Mouse (Mus musculus) splenic B cell, adult 2 months (primary cell): Measurements from ENCODE around the gene Hoxd3.

Experiments
- DNase-seq: peaks from one replicate; pipeline ENCODE4 v3.0.0-alpha.2; 2011; ENCODE audit warnings: low read depth, low spot score
- H3K27me3 ChIP-seq: 2 replicates; pipeline ENCODE4 v1.6.1; 2012; ENCODE audit warnings: mild to moderate bottlenecking, low read length, moderate library complexity, mixed read lengths; ENCODE audit not compliant: control insufficient read depth, poor library complexity, insufficient read depth, severe bottlenecking
- H3K36me3 ChIP-seq: 2 replicates; pipeline ENCODE4 v1.6.1; 2012; ENCODE audit warnings: mild to moderate bottlenecking, low read length, moderate library complexity, mixed read lengths; ENCODE audit not compliant: control insufficient read depth, poor library complexity, insufficient read depth, severe bottlenecking

The Hoxd3 gene

DNA sequence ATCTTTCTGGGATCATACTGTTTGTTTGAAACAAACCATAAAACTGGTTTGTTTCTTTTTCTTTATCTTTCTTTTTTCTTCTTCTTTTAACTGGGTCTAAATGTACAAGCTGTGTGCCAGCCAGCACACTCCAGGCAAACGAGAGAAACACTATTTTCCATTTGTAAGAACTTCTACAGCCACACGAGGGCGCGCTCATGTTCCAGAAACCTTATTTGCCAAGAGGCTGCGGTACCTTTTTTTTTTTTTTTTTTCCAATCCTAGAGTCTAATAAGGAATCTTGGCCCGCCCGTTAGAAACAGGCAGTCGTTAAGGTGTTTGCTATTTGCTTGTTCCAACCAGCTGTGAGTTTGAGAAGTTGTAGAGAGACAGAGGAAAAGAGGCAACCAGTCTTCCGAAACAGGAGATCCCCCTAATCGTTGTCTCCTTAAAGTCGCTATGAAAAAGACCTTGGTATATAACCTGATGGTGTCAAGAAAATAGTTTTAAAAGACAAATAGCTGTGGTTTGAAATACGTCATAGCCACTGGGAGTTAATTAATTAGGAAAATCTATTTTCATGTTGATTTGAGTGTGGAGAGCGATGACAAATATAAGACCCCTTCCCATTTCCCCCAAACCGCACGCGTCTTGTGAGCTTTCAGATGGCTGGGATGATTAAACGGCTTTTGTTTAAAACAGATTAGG is 25.3 kb upstream of the Hoxd3 start:
- Histone ChIP-seq H3K36me3 (no peaks in the 10 kb centered on the region), H3K27me3 (peaks cover 6% of the 10 kb centered on the region)
- DNase-seq = peak; percentile 51

DNA sequence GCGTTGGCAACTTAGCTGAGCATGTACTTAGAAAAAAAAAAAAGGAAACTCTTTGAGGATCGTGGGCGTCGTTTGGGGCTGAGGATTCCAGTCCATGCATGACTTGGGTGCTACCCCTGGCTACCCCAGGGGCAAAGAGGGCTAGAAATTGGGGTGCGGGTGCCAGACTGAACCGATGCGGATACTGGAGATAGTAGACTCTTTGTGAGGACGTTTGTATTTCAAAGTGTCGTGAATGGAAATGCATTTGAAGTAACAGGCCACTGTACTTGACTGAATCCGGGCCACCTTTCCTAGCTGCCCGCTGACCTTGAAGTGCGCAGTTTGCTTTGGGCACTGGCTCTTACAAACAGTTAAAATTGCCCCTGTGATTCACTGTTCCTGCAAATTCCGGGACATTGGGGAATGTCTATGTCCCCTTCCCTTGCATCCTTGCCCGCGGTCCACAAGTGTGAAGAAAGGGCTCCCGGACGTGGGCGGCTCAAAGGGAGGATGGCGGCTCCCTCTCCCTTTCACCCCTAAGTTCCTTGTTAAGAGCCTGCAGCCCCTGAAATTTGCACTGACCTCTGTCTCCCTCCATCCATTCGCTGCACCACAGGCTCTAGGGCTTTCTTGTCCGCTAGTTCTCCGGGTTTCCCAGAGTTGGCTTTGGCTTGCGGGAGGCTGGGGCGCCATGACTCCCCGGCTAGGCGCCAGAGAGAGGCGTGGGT is 24.6 kb upstream of the Hoxd3 start:
- Histone ChIP-seq H3K27me3 (peaks cover 6% of the 10 kb centered on the region), H3K36me3 (no peaks in the 10 kb centered on the region)
- DNase-seq = no peak

- H3K36me3 ChIP-seq = no peaks in the 10 kb centered on the region
- peaks cover 3% of the 10 kb centered on the region for H3K27me3 ChIP-seq
These were observed 23.8 kb upstream of the Hoxd3 start for GRCm38 (mm10) chr2:74687698-74688555.

GRCm38 (mm10) chr2:74688795-74689573 is 22.7 kb upstream of the Hoxd3 start:
- no peak for DNase-seq
- H3K27me3 ChIP-seq = peaks cover 2% of the 10 kb centered on the region; the same call in 1 of the 2 replicates
- no peaks in the 10 kb centered on the region for H3K36me3 ChIP-seq

More at GRCm38 (mm10) chr2:74687698-74688555, 23.8 kb upstream of the Hoxd3 start:
- DNase-seq = no peak

- DNase-seq = no peak
- Histone ChIP-seq H3K27me3 (peaks cover 2% of the 10 kb centered on the region; the same call in 1 of the 2 replicates), H3K36me3 (no peaks in the 10 kb centered on the region)
These were observed 22.0 kb upstream of the Hoxd3 start for GRCm38 (mm10) chr2:74689574-74690337.

DNA sequence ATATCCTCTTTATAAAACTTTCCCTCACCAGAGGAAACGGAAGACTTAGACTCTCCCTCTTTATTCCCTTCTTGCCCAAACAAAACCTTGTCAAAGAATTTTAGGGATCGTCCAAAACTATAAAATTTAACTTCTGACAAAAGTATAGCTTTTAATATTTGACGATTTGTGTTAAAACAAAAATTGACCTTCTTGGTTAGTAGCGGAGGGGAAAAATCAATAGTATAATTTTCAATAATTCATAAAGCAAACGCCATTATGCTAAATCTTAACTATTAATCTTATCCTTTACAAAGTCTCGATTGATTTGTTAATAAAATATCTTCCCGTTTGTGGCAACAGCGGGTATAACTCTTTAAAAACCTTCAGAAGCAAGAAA is 21.4 kb upstream of the Hoxd3 start:
- H3K36me3 ChIP-seq = no peaks in the 10 kb centered on the region
- no peak for DNase-seq
- peaks cover 2% of the 10 kb centered on the region; the same call in 1 of the 2 replicates for H3K27me3 ChIP-seq

DNA sequence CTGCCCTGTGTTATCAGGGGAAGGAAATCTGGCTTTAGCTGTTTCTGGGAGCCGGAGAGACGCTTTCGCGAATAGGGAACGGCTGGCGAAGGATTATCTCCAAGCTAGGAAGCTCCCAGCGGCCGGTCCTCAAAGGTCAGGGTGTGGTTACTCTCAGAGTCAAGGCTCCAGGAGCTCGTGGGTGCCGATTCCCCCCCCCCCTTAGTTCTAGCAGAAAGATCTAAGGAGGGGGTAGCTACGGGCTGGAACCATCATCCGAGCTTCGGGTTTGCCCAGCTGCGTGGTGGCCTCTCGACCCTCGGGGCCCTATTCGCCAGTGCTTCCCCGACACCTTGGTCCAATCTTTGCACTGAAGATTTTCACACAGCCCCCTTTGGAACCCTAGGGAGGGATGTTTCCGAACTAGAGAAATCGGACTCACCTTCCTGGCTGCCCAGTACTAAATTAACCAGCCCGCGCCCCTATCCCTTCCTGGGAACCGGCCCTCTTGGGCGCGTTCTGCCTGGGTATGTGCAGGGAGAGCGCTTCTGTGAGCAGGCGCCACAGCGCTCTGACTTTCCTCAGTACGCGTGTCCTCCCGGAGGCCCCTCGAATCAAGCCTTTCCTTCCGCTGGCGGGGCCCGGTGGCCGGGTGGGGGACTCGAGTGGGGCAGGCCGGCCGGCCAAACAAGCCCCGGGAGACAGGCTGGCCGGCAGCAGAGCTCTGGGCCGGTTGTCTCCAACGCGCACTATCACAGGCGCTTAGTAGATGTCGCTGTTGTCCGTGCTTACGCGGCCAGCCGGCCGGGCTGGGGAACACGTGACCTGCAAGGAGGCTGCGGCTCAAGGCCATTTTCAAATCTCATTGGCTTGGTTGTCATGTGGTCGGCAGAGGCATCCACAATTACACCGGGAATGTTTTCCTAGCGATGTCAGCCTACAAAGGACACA is 20.4 kb upstream of the Hoxd3 start, which contains the start of gene Hoxd10:
TSS of gene Hoxd10 (plus strand) at position 903 of the 930 bp plus-strand sequence.
- no peak for DNase-seq

DNA sequence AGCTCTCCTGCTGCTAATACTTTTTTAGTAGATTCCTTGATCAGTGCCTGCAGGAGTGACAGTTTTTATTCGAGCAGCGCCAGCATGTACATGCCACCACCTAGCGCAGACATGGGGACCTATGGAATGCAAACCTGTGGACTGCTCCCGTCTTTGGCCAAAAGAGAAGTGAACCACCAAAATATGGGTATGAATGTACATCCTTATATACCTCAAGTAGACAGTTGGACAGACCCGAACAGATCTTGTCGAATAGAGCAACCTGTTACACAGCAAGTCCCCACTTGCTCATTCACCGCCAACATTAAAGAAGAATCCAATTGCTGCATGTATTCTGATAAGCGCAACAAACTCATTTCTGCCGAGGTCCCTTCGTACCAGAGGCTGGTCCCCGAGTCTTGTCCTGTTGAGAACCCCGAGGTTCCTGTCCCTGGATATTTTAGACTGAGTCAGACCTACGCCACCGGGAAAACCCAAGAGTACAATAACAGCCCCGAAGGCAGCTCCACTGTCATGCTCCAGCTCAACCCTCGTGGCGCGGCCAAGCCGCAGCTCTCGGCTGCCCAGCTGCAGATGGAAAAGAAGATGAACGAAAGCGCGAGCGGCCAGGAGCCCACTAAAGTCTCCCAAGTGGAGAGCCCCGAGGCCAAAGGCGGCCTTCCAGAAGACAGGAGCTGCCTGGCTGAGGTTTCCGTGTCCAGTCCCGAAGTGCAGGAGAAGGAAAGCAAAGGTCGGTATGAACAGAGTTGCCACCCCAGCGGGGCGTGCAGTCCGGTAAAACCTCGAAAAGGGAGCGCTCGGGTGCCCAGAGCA is 19.5 kb upstream of the Hoxd3 start:
- no peaks in the 10 kb centered on the region for H3K36me3 ChIP-seq
- no peak for DNase-seq
- H3K27me3 ChIP-seq = peaks cover 2% of the 10 kb centered on the region; the same call in 1 of the 2 replicates

More for the DNA sequence above, 20.4 kb upstream of the Hoxd3 start, which contains the start of gene Hoxd10:
- Histone ChIP-seq H3K27me3 (peaks cover 2% of the 10 kb centered on the region; the same call in 1 of the 2 replicates), H3K36me3 (no peaks in the 10 kb centered on the region)

DNA sequence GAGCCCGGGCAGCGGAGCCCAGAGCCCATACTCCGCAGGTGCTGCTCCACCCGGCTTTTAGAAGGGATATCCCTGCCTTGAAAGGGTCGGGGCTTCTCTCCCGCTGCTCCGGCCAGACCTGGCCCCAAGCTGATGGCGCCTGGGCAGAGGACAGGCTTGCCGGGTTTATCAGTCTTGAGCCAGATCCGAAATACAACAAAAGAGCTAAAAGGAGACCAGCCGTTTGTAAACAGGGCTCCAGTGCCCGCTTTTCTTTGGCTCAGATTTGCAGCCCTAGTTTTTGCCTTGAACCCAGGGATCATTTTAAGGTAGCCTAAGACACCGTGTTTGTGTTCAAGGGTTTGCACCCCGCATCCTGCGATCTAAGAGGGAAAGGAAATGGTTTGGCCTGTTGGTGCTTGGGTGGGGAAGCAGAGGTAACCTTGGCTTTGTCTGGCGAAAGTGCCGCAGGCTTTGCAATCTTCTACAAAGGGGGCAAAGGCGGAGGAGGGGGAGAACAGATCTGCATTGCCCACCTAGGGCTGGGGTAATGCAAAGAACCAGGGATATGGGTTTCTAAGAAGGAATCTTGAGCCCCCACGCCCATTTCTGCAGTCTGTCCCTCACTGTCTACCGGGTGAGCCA is 18.8 kb upstream of the Hoxd3 start:
- no peak for DNase-seq
- peaks cover 2% of the 10 kb centered on the region; the same call in 1 of the 2 replicates for H3K27me3 ChIP-seq
- H3K36me3 ChIP-seq = no peaks in the 10 kb centered on the region

- Histone ChIP-seq H3K27me3 (no peaks in the 10 kb centered on the region; the same call in 1 of the 2 replicates), H3K36me3 (no peaks in the 10 kb centered on the region)
- no peak for DNase-seq
These were observed 18.3 kb upstream of the Hoxd3 start for GRCm38 (mm10) chr2:74693432-74693827.

- DNase-seq = no peak
- H3K36me3 ChIP-seq = no peaks in the 10 kb centered on the region
- H3K27me3 ChIP-seq = no peaks in the 10 kb centered on the region; the same call in 1 of the 2 replicates
These were observed 17.7 kb upstream of the Hoxd3 start for GRCm38 (mm10) chr2:74694066-74694465.

GRCm38 (mm10) chr2:74695383-74695782 is 16.3 kb upstream of the Hoxd3 start:
- no peaks in the 10 kb centered on the region; the same call in none of the 2 replicates for H3K27me3 ChIP-seq
- no peaks in the 10 kb centered on the region for H3K36me3 ChIP-seq
- DNase-seq = no peak
